Mouse (Mus musculus) lung, postnatal 36 days (tissue): Measurements from ENCODE around the gene Sfmbt2.

Experiments used
- DNase-seq: peaks from one replicate; pipeline ENCODE4 v3.0.0; 2022; ENCODE audit warnings: mixed read lengths

Sfmbt2 gene

GRCm38 (mm10) chr2:10569392-10569791 is 199.1 kb downstream of the Sfmbt2 start:
- no peak for DNase-seq

- no peak for DNase-seq
These were observed 202.0 kb downstream of the Sfmbt2 start for GRCm38 (mm10) chr2:10572311-10572710.

GRCm38 (mm10) chr2:10575962-10576740 is 205.8 kb downstream of the Sfmbt2 start:
- DNase-seq: no peak

- DNase-seq: no peak
These were observed 212.4 kb downstream of the Sfmbt2 start for GRCm38 (mm10) chr2:10582673-10583072.

- DNase-seq: no peak
These were observed 212.8 kb downstream of the Sfmbt2 start for GRCm38 (mm10) chr2:10583103-10583502.

GRCm38 (mm10) chr2:10591310-10591709 is 221.0 kb downstream of the Sfmbt2 start:
- no peak for DNase-seq

- no peak for DNase-seq
These were observed 245.2 kb downstream of the Sfmbt2 start for GRCm38 (mm10) chr2:10615500-10615899.
